Mouse (Mus musculus) olfactory bulb, adult 2 months (tissue): ENCODE results near the gene Hist1h2ae.

Source experiments
- CTCF ChIP-seq: fragments of 200-500 bp; IDR thresholded peaks from 2 replicates; pipeline ENCODE4 v1.5.1; 2012; ENCODE audit warnings: low read depth, mild to moderate bottlenecking, low read length, moderate library complexity; ENCODE audit not compliant: insufficient read depth
- POLR2A ChIP-seq: fragments of 200-500 bp; IDR thresholded peaks from 2 replicates; pipeline ENCODE4 v1.6.1; 2012; ENCODE audit warnings: mild to moderate bottlenecking, low read depth, low read length, moderate library complexity; ENCODE audit not compliant: insufficient read depth

- TF ChIP-seq POLR2A (no peak), CTCF (no peak)
Observed at GRCm38 (mm10) chr13:23554393-23554792, 16.6 kb downstream of the Hist1h2ae start.
